Mouse (Mus musculus) frontal cortex, postnatal 25 days (tissue): ENCODE data around the gene Gm47791.

Source experiments
- DNase-seq, 2 experiments: peaks; one replicate each; pipeline ENCODE4 v3.0.0; 2022; ENCODE audit warnings: low spot score in 2 of 2

The Gm47791 gene

GRCm38 (mm10) chr1:82724339-82725025 is 46.6 kb downstream of the Gm47791 start, which contains the start of gene Mff:
Mff (plus strand) TSS chr1:82724890.
- DNase-seq: peak; percentile 87 to 88
